Mouse (Mus musculus) heart, embryonic 16.5 days (tissue): ENCODE measurements around the gene Gm27027. TPM values are rescaled to one million over a fixed set of nuclear protein-coding genes. Genes with fewer than 3 reads are reported as not detected.
A peak's percentile ranks its signal among the peaks of the same experiment; 100 is the strongest.

Experiments
- ATAC-seq: fragments of 200-750 bp; cut with Nextera tagmentation; replicated peaks from 2 replicates; pipeline ENCODE4 v1.8.0; 2017; ENCODE audit warnings: moderate number of reproducible peaks; ENCODE audit not compliant: insufficient read depth, low FRiP score; ENCODE audit errors: extremely low read depth
- H3K27ac ChIP-seq: fragments of 300-500 bp; sonication (generic); 2 replicates; pipeline ENCODE4 v1.5.1; 2014; ENCODE audit warnings: mild to moderate bottlenecking, low read length, control low read depth, moderate library complexity
- H3K27me3 ChIP-seq: fragments of 300-500 bp; sonication (generic); 2 replicates; pipeline ENCODE4 v1.6.1; 2014; ENCODE audit warnings: low read length, mixed read lengths; ENCODE audit not compliant: control insufficient read depth, insufficient read depth
- H3K36me3 ChIP-seq: fragments of 300-500 bp; sonication (generic); 2 replicates; pipeline ENCODE4 v1.6.1; 2014; ENCODE audit not compliant: control insufficient read depth, insufficient read depth
- H3K4me1 ChIP-seq: fragments of 300-500 bp; sonication (generic); 2 replicates; pipeline ENCODE4 v1.6.1; 2014; ENCODE audit warnings: low read length, mixed read lengths; ENCODE audit not compliant: control insufficient read depth, insufficient read depth
- H3K4me2 ChIP-seq: fragments of 300-500 bp; sonication (generic); 2 replicates; pipeline ENCODE4 v1.6.1; 2014; ENCODE audit warnings: low read depth, mild to moderate bottlenecking, control low read depth, low read length
- H3K4me3 ChIP-seq: fragments of 300-500 bp; sonication (generic); 2 replicates; pipeline ENCODE4 v1.5.1; 2014; ENCODE audit warnings: mild to moderate bottlenecking, control low read depth, low read length
- H3K9ac ChIP-seq: fragments of 300-500 bp; sonication (generic); 2 replicates; pipeline ENCODE4 v1.6.1; 2014; ENCODE audit warnings: low read length, control low read depth
- H3K9me3 ChIP-seq: fragments of 300-500 bp; sonication (generic); replicated peaks from 2 replicates; pipeline ENCODE4 v1.6.1; 2016; ENCODE audit warnings: low read length; ENCODE audit not compliant: control insufficient read depth
- WGBS: fragments of 180-500 bp; shearing (Covaris S2); extraction: QIAGEN DNeasy Blood & Tissue Kit; methylation state at CpG from one replicate; pipeline ENCODE4 v1.1.7; 2014; 5-methylcytosine and 5-hydroxymethylcytosine counted together
- polyA plus RNA-seq: library from polyadenylated mRNA; unstranded; fragments of >200 nt; fragmentation: Nextera tagmentation; extraction: Ambion mirVana; gene quantifications from 2 replicates; pipeline ENCODE4 v1.2.1, GENCODE M21; 2015

Gene Gm27027
- not detected in 2 replicates for polyA plus RNA-seq

GRCm38 (mm10) chr2:93996254-93996653 is at the start of gene Gm27027:
Gm27027 (minus strand) TSS chr2:93996354.
- no peaks in the 10 kb centered on the region for H3K9me3 ChIP-seq
- H3K4me2 ChIP-seq, result no peak within 1 kb of the TSS
- no peak within 1 kb of the TSS for H3K4me3 ChIP-seq
- H3K36me3 ChIP-seq, result peaks cover 37% of the 10 kb centered on the region
- H3K9ac ChIP-seq, result no peak within 1 kb of the TSS
- 86% methylated on average over 6 of the region's 6 CpGs for WGBS
- peaks cover 17% of the 10 kb centered on the region for H3K4me1 ChIP-seq
- no peak for ATAC-seq
- no peak within 1 kb of the TSS for H3K27ac ChIP-seq
- no peaks in the 10 kb centered on the region for H3K27me3 ChIP-seq

- peak overlapping the region; percentile 62 for H3K27ac ChIP-seq
- H3K4me3 ChIP-seq, result no peak overlapping the region
- peak; percentile 65 for ATAC-seq
- peaks cover 20% of the 10 kb centered on the region for H3K4me1 ChIP-seq
- no peaks in the 10 kb centered on the region for H3K9me3 ChIP-seq
- H3K36me3 ChIP-seq, result no peaks in the 10 kb centered on the region
- peak overlapping the region; percentile 39 for H3K4me2 ChIP-seq
- H3K9ac ChIP-seq, result no peak overlapping the region
- H3K27me3 ChIP-seq, result no peaks in the 10 kb centered on the region
- WGBS, result 23% methylated on average over 6 of the region's 6 CpGs
Observed at GRCm38 (mm10) chr2:94045411-94046090, 49.4 kb upstream of the Gm27027 start.

DNA sequence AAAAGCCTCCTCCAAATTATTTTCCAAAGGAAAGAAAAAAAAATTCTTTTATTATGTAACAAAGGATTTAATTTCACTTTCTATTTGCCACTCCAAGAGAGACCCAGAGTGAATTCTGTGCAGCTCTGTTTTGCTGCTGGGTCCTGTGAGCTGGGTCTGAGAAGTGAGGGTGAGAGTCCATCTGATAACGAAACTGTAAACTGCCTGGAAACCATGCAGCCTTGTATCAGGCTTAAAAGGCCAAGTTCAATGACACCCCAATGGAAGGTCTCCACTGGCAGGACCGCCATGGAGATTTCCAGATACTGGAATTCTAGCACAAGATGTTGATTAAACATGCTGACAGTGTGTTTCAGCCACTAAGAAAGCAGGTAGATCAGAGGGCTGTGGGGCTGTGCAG is 48.0 kb upstream of the Gm27027 start:
- Histone ChIP-seq H3K4me1 (peaks cover 20% of the 10 kb centered on the region), H3K27me3 (no peaks in the 10 kb centered on the region), H3K9ac (no peak overlapping the region), H3K4me3 (no peak overlapping the region), H3K4me2 (no peak overlapping the region), H3K9me3 (no peaks in the 10 kb centered on the region), H3K27ac (no peak overlapping the region), H3K36me3 (no peaks in the 10 kb centered on the region)
- 84% methylated on average over 2 of the region's 2 CpGs for WGBS
- ATAC-seq, result no peak

DNA sequence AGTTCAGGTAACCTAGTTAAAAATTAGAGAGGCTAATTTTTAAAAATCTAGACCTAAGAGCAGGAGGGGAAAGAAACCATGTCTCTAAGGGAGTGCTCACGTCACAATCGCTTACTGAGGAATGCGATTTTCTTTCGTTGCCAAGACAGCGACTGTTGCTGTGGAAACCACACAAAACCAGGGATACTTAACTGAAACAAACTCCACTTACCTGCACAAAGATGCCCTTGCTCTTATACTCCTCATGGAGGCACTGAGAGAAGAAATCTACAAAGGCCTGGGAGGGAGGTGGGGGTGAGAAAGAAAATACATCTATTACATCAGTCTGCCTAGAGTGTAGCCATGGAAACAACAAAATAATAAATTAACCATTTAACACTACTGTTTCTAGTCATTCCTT is 47.5 kb upstream of the Gm27027 start:
- Histone ChIP-seq H3K9me3 (no peaks in the 10 kb centered on the region), H3K36me3 (no peaks in the 10 kb centered on the region), H3K9ac (no peak overlapping the region), H3K27me3 (no peaks in the 10 kb centered on the region), H3K4me2 (no peak overlapping the region), H3K27ac (no peak overlapping the region), H3K4me1 (peaks cover 25% of the 10 kb centered on the region), H3K4me3 (no peak overlapping the region)
- 55% methylated on average over 5 of the region's 5 CpGs for WGBS
- ATAC-seq, result no peak

GRCm38 (mm10) chr2:94042461-94042860 is 46.3 kb upstream of the Gm27027 start:
- H3K36me3 ChIP-seq, result no peaks in the 10 kb centered on the region
- no peaks in the 10 kb centered on the region for H3K9me3 ChIP-seq
- no peak for ATAC-seq
- no peak overlapping the region for H3K9ac ChIP-seq
- H3K27me3 ChIP-seq, result no peaks in the 10 kb centered on the region
- no peak overlapping the region for H3K27ac ChIP-seq
- no peak overlapping the region for H3K4me3 ChIP-seq
- peaks cover 25% of the 10 kb centered on the region for H3K4me1 ChIP-seq
- WGBS, result 87% methylated on average over 3 of the region's 3 CpGs
- no peak overlapping the region for H3K4me2 ChIP-seq

- H3K9me3 ChIP-seq, result no peaks in the 10 kb centered on the region
- H3K4me3 ChIP-seq, result no peak overlapping the region
- no peaks in the 10 kb centered on the region for H3K36me3 ChIP-seq
- H3K4me2 ChIP-seq, result no peak overlapping the region
- no peak overlapping the region for H3K9ac ChIP-seq
- H3K27me3 ChIP-seq, result no peaks in the 10 kb centered on the region
- H3K4me1 ChIP-seq, result peaks cover 18% of the 10 kb centered on the region
- ATAC-seq, result no peak
- no peak overlapping the region for H3K27ac ChIP-seq
- 81% methylated on average over 5 of the region's 5 CpGs for WGBS
Observed at GRCm38 (mm10) chr2:94040391-94041125, 44.4 kb upstream of the Gm27027 start.

GRCm38 (mm10) chr2:94035428-94036331 is 39.5 kb upstream of the Gm27027 start:
- Histone ChIP-seq H3K4me2 (no peak overlapping the region), H3K27ac (no peak overlapping the region), H3K9ac (no peak overlapping the region), H3K36me3 (peaks cover 5% of the 10 kb centered on the region; the same call in 1 of the 2 replicates), H3K4me1 (peaks cover 5% of the 10 kb centered on the region), H3K4me3 (no peak overlapping the region), H3K27me3 (no peaks in the 10 kb centered on the region), H3K9me3 (no peaks in the 10 kb centered on the region)
- WGBS, result 69% methylated on average over 9 of the region's 9 CpGs
- no peak for ATAC-seq

DNA sequence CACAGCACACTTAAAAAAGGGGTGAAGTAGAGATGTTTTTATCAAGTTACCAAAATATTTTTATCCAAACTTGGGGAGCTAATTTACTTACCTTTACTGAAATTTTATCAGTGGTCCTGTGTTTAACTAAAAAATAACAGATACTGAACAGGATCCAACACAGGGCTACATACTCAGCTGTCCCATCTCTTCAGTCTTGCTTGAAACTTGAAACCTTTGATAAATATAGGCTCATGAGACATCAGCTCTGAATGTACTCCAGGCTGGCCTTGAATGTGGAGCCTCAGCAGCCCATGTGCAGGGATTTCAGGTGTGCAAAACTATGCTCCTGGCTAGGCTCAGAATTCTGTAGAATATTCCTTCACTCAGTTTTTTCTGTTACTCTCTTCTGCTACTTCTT is 34.4 kb upstream of the Gm27027 start:
- H3K4me1 ChIP-seq, result no peaks in the 10 kb centered on the region
- peaks cover 5% of the 10 kb centered on the region; the same call in 1 of the 2 replicates for H3K36me3 ChIP-seq
- ATAC-seq, result no peak
- no peak overlapping the region for H3K4me2 ChIP-seq
- H3K27me3 ChIP-seq, result no peaks in the 10 kb centered on the region
- no peak overlapping the region for H3K4me3 ChIP-seq
- no peak overlapping the region for H3K9ac ChIP-seq
- no peak overlapping the region for H3K27ac ChIP-seq
- no peaks in the 10 kb centered on the region for H3K9me3 ChIP-seq
